Mouse (Mus musculus) heart, adult 18-20 months (tissue): ENCODE measurements around the gene Kdm4a. TPM values are rescaled to one million over a fixed set of nuclear protein-coding genes. Genes with fewer than 3 reads are reported as not detected.

Source experiments
- DNase-seq, 2 experiments: peaks; one replicate each; pipeline ENCODE4 v3.0.0; 2021 to 2022; ENCODE audit warnings: mixed read lengths in 1 of 2
- total RNA-seq, 2 experiments: library from RNA; stranded (reverse); gene quantifications; 2 replicates each; pipeline ENCODE4 v1.2.3; 2021

The Kdm4a gene
- total RNA-seq, 2 experiments from 2014 or later = 24.9 to 25.8 TPM

GRCm38 (mm10) chr4:118154889-118155288, 25.0 kb downstream of the Kdm4a start:
- DNase-seq = no peak

GRCm38 (mm10) chr4:118152020-118152785, 27.6 kb downstream of the Kdm4a start:
- peak; percentile 59 to 84 for DNase-seq

GRCm38 (mm10) chr4:118150804-118151203, 29.0 kb downstream of the Kdm4a start:
- DNase-seq = no peak

- DNase-seq = peak; percentile 45 to 70
Measured at GRCm38 (mm10) chr4:118149956-118150680, 29.7 kb downstream of the Kdm4a start.

DNA sequence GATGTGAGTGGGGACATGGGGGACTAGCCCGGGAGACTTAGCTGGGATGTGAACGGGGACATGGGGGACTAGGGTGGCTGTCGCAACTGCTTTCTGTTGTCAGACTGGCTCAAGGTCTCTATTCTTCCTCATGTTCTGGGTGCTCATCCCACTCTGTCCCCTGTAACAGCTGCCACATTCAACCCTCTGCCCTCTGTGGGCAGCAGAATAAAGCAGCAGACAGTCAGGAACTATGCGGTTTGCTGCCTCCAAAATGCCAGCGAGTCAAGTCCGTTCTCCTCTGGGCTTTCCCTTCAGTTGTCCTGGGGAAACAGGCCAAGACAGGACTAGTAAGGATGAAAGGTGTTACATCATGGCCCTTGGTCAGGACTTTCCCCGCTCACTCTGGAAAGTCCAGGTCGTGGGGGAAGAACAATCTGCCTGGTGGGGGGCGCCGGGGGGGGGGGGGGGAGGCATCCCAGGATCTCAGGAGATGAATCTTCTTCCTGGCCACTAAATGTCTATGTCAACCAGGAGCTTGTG, 30.7 kb downstream of the Kdm4a start:
- no peak for DNase-seq

- no peak for DNase-seq
Measured at GRCm38 (mm10) chr4:118148317-118148687, 31.5 kb downstream of the Kdm4a start.

DNA sequence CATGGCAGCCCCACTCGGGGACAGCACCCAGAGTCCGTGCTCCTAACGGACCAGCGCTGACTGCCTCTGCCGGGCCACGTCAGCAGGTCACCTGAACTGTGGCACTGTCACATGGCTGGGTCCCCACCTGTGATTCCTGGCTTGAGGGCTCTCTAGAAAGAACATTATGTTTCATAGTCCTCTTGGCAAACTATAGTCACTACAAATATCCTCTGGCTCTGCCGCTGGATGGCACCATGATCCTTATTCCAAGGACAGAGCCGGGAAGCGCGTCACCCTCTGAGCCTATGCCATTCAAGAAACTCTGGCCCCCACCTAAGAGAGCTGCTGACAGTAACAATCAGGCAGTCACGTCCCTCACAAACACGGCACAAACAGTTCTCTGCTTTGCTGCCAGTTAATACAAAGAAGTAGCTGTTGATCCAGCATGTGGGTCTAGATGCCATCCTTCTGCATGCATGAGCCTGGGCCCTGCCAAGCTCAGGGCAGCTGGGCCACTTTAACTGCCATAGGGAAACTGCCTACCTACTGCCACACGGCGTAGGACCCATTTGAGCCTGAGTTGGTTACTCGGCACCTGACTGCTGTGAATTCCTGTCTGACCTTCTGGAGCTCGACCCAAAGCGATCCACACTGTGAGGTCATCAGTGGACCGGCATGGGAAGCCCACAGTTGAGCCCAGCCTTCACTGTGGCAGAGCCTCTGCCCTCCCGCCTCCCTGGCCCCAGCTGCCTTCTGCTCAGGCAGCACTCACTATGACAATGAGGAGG, 32.1 kb downstream of the Kdm4a start:
- DNase-seq = peak; percentile 77 to 86

DNA sequence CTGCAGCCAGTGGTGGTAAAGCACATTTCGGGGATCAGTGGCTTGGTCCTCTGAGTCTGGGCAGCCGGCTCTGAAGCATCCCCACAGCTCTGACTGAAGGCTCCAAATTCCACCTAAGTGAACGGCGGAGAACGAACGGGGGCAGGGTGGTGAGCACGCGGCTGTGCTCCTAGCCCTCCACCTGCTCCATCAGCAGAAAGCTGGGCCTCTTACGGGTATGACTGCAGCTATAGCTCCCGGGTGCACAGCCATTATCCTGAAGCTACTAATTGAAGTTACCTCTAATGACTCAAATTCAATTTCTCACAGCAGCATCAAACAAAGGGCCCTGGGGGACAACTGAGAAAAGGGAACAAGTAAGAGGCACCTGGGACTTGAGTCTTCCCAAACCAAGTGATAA, 32.8 kb downstream of the Kdm4a start:
- no peak for DNase-seq

DNA sequence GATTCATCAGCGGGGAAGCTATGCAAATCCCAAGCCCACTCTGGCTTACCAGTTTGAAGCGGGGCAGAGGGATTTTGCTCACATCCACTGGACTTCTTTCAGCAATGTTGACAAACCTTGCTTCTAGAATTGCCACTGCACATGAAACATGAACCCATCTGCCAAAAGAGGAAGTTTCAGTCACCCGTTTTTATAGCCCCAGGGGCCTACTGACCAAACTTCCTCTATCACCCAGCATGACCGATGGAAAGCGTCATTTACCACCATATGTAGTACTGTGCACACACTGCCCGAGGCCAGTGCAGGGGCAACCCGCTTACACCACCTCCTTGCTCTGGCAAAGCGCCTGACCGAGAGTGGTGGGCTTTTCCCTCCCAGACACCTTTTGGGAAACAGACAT, 35.5 kb downstream of the Kdm4a start:
- peak; percentile 27 to 52 for DNase-seq

DNA sequence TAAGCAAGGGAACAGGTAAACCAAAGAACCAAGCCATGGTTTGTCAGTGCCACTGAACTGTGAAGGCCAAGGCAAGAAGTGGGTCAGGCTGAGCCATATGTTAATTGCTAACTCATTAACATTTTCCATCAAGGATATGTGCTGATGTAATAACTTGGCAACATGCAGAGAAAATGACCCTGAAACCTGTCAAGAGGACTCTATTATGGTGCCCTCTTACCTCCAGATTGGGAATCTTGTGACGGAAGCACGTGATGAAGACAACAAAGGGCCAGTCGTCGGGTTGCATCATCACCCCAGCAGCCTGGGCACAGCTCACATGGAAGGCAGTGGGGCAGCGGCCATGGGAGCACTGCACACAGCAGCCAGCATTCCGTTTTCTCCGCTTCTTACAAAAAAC, 36.2 kb downstream of the Kdm4a start:
- no peak for DNase-seq

- DNase-seq = no peak
Measured at GRCm38 (mm10) chr4:118141511-118141910, 38.3 kb downstream of the Kdm4a start.

DNA sequence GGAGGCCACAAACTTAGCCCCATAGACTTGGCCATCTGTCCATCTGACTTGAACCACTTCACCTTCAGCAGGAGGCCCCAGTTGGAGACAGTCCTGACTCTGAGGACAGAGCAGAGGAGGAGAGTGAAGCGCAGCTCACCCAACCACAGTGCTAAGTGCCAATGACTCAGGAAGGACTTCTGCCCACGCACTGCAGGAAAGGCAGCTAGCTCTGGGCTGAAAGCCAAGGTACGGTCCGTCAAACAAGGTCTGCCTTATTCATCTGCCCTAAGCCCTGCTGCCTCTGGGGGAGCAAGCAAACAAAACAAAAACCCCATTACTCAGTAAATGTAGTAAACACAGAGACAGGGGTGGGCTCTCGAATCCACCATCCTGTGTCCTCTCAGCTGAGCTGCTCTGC, 41.0 kb downstream of the Kdm4a start:
- DNase-seq = peak; percentile 79 to 86

DNA sequence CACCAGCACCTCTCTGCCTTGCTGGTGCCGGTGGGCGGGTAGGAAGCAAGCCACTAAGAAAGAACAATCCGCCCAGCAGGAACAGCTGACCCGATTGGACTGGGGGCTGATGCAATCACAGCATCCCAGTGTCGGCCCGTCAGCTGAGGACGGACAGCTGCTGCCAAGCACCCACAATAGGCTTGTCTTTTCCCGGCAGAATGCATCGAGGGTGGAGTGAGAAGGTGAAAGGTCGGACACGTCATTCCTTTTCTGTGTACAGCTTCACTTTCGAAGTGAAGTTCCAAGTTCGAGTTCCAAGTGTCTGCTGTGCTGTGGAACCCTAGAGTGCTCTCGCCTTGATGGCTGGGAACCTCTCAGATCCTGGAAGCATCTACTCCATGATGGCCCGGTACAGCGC, 42.0 kb downstream of the Kdm4a start:
- DNase-seq = no peak

DNA sequence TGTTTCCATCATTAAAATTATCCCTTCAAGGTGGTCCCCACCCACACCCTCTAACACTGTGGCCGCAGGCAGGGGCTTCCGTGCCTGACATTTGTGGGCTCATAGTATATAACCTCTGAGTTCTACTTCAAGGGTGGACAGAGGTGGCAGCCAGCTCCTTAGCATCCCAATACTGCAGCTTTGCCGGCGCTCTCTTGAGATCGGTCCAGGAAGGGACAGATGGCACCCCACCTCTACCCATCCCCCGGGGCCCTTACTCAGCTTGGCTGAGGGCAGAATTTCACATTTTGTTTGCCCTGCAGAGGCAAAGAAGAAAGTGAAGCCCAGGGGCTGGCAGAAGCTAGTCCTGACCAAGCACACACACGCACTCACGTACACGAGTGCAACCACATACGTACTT, 42.5 kb downstream of the Kdm4a start:
- no peak for DNase-seq

DNA sequence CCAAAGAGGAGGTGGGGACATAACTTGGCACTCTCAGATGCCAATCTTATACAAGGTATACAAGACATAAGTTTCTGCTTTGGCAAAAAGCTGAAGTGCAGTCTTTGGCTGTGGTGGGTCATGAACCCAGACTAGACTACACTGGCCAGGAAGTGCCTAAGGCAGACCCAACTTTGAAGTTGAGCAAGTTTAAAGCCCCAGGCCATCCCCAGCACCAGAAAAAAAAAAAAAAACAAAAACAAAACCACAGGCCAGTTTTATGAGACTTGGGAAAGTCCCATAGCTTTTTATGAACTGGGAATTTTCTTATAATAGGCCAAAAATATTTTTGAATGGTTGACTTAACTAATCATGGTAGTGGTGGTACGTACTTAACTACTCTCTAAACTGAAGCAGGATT, 44.4 kb downstream of the Kdm4a start:
- DNase-seq = no peak

DNA sequence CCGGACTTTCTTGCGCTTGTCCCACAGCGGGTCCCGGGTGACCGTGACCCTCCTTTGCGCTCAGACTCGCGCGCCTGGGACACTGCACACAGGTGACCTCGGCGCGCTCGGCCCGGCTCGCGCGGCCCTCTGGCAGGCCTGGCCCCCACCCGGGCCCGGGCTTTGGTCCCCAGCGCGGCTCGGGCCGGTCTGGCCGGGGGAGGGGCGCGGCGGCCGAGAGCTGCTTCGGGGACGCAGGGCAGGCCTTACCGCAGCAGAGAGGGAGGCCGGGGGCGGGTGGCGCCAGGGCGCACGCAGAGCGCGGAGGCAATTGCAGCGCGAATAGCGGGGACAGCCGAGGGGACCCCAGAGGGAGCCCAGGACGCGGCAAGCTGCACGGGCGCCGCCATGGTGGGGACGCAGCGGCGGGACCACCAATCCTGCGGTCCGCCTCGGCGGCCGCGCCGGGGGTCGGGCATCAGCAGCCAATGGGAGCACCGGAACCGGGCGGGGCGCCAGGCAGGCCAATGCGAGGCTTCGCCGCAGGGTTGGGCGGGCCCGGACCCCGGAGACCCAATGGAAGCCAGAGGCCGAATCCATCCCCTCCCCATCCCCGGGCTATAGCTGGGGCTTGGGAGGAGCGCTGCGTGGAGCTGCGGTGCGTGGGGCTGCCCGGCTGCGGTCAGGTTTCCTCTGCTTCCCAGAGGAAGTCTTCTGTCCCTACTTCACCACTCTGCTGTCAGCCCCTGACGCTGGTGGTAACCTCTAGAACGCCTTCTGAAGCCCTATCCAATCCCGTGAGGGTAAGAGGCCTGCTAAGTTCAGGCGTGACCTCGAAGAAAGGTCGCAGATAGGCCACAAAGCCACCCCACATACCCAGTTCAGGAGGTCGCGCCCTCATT, 45.1 kb downstream of the Kdm4a start, which contains the start of gene St3gal3:
TSS of gene St3gal3 (minus strand) at position 430 of the 881 bp plus-strand sequence.
- DNase-seq = peak; percentile 96 to 98

- DNase-seq = no peak
Measured at GRCm38 (mm10) chr4:118131329-118131728, 48.5 kb downstream of the Kdm4a start.

DNA sequence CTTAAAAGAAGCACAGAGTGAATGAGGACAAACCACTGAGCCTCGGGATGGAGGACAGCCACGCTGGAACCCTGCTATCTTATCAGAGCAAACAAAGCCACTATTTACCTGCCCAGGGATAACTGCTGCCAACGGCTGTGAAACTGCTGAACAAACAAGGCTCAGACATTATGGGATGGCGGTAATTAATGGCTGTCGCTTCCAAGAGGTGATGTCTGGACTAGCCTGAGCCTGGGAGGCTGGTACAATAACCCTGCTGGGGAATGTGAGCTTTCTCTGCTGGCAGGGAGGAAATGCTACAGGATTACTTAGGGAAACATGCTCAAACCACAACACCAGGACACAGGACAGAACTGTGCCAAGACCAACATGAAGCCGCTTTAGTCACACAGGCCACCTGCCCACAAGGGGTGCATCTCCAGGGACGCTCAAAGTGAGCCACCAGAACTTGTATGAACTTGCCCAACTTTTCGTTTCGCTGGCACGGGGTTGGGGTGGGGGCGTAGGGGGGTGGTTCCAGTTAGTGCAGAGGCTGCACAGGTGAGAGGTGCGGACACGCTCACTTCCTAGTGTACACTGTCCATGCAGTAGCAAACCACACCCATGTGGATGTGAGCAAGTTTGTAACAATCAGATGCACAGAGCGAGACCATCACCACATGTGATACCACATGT, 56.7 kb downstream of the Kdm4a start:
- no peak for DNase-seq

GRCm38 (mm10) chr4:118122078-118122477, 57.8 kb downstream of the Kdm4a start:
- no peak for DNase-seq

- no peak for DNase-seq
Measured at GRCm38 (mm10) chr4:118117565-118117964, 62.3 kb downstream of the Kdm4a start.

DNA sequence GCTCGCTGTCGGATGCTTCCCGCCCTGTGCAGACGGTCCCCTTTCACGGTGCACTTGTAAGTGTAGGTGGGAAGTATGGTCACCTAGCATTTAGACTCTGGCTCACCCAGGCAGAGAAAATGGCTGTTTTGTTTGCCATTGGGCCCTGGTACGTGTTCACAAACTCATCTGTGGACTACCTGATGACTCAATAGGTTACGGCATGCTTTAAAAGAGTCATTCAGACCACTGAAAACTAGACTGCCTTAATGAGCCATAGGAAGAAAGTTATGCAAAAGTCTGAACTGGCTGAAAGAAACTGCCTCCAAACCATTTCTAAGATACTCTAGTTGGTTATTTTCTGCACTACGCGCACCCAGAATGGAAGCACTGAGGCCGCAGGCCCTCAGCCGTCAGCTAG, 63.7 kb downstream of the Kdm4a start:
- DNase-seq = no peak
